Mouse (Mus musculus) frontal cortex, adult 2 months (tissue): Measurements from ENCODE around the gene Axin1. TPM values are rescaled to one million over a fixed set of nuclear protein-coding genes. Genes with fewer than 3 reads are reported as not detected.
"Not testable (repeated sequence)": the region's sequence is repeated elsewhere in the genome, so short reads cannot be mapped to it uniquely, and the experiment has no call there.

Experiments used
- DNase-seq, 2 experiments: peaks; one replicate each; pipeline ENCODE4 v3.0.0; 2022; ENCODE audit warnings: low spot score in 1 of 2; ENCODE audit errors: extremely low spot score in 1 of 2
- polyA plus RNA-seq: library from polyadenylated mRNA; depleted of rRNA; stranded (reverse); fragments of >200 nt; gene quantifications from 2 replicates; pipeline ENCODE4 v1.2.3, GENCODE M21; 2012

Gene Axin1
- polyA plus RNA-seq, 1 experiment: 20.5 TPM

DNA sequence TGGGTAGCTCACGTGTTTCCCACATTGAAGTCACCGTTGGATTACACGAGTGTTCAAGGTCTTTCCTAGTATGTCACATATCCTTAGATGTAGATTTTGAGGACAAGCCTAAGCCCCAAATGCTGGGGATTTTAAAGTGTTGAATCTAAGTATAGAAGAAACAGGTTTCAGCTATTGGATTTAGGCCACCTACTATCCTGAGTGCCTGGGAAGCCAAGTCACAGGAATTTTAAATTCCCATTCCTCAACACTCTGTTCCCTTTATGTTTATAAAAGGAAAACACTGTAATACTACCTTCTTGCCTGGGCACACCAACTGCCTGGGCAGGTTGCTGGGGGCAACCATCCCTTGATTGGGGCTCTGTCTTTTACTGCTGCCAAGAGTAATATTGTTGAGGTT is 42.7 kb downstream of the Axin1 start:
- DNase-seq: no peak

- no peak for DNase-seq
Measured at GRCm38 (mm10) chr17:26187592-26187991, 49.1 kb downstream of the Axin1 start.

- no peak for DNase-seq
Measured at GRCm38 (mm10) chr17:26188091-26188805, 49.8 kb downstream of the Axin1 start.

DNA sequence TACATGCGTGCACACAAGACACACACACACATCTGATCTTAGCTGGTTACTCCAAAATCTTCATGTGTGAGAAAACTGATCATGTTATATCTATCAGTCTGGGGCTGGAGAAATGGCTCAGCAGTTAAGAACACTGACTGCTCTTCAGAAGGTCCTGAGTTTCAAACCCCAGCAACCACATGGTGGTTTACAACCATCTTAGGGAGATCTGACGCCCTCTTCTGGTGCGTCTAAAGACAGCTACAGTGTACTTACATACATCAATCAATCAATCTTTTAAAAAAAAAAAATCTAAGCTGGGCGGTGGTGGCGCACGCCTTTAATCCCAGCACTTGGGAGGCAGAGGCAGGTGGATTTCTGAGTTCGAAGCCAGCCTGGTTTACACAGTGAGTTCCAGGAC is 53.0 kb downstream of the Axin1 start:
- not testable (repeated sequence) for DNase-seq

DNA sequence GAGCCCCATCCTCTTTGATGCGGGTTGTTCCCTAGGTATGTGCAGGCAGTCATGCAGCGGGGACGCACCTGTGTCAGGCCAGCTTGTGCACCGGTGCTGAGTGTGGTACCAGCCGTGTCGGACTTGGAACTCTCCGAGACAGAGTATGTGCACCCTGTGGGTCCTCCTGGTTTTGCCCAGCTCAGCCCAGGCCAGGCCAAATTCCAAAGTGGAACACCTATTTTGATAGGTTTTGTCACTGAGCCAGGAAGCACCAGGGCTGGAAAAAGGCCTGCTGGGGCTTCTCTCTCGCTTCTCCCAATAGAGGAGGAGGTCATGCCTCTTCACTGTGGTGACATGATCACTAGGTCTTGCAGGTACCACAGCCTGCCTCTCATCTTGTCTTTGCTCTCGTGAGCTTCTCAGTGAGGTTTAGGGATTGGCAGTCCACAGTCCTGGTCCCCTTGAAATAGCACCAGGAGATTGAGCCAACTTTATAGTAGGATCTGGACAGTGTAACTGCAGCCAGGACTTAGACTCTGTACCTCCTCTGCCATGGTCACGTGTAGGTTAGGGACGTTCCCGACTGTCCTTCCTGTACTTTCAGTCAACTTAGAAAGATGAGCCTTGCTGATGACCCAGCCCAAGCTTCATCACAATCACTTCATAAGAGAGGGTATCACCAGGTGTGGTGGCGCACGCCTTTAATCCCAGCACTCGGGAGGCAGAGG is 54.1 kb downstream of the Axin1 start:
- DNase-seq: no peak

DNA sequence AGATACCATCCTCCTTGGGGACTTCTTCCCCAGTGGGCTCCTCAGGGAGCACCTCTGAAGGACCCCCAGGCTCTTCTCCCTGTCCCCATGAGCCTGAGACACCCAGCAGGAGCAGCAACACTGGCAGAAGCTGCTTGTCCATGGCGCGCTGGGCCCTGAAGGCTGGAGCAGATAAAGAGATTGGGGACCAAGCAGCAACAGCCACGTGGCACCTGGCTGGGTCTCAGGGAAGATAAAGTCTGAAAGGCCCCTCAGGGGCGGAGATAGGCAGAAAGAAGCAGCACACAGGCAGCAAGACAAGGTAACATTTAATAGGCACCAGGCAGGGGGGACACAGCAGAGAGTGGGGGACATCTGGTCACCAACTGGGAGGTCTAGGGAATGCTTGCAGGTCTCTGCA is 60.4 kb downstream of the Axin1 start, which contains the start of gene Pdia2:
Gene Pdia2, minus strand, starts transcription at position 196 of the 400 bp plus-strand sequence.
- no peak for DNase-seq

DNA sequence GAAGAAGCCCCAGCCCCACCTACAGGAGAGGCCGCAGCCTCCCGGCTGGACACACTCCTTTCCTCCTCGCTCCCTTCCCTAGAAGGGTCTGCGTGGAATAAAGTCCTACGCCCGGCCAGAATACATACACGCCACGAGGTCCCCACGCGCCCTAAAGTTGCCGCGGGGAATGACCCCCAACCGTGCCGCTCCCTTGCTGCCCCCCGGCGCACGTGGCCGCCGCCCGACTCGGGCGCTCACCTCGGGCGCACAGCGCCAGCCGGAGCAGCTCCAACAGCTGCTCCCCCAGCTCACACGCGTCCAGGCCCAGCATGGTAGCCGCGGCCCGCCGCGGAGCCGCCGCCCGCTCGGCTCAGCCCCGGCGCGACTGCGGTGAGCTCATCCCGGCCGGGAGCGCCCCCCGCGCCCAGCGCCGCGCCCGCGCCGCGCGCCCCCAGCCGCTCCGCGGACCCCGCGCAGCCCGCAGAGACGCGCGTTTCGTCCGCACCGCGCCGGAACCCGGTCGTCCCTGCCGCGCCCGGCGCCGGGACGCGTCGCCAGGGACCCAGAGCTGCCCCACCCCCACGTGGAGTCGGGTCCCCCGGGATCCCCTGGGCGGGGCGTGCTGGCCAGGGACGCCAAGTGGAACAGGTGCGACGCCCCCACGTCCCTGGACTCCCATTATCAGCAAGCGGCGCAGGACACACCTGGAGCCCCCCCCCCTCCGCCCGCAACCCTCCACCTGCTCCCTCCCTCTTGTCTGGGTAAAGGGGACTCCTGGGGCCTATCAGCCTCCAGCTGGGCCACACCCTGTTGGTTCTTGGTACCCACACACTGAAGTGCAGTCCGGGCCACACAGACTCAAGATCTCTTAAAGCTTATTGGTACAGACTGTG is 62.6 kb downstream of the Axin1 start:
- DNase-seq: no peak

GRCm38 (mm10) chr17:26201998-26202397 is 63.5 kb downstream of the Axin1 start:
- DNase-seq: no peak

DNA sequence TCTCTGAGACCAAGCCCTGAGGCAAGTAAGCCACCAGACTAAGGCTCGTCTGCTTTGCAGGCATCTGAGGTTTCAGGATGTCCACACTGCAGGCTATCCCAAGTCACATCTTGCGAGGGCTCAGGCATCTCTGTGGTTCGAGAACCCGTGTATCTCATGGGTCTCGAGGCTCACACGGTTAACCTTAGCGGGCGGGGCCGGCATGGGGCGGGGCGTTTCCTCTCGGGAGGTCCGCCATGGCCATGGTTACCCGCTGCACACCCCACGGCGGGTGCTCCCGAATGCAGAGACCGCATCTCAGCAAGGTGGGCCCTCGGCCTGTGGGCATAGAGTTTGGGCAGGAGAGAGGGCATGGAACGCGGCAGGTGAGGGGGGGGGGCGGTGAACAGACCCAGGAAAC is 64.2 kb downstream of the Axin1 start, which contains the start of gene Rgs11:
Gene Rgs11, plus strand, starts transcription at position 215 of the 400 bp plus-strand sequence.
- peak in 1 of 2 experiments; percentile 56 for DNase-seq

GRCm38 (mm10) chr17:26203321-26203811 is 64.9 kb downstream of the Axin1 start:
- peak; percentile 53 to 76 for DNase-seq

DNA sequence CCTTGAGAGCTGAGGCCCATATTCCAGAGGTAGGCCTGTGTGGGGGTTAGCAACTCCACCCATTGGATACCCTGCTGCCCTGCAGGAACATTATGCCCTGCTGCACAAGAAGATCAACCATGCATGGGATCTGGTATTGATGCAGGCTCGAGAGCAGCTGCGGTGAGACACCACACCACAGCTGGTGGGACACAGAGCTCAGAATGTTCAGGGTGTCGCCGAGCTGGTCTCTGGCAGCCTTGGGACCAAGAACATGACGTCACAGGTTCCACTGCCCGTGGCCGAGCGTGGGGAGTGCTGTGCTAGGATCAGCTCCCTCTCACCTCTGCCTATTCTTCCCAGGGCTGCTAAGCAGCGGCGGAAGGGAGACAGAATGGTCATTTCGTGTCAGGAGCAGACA is 66.3 kb downstream of the Axin1 start:
- no peak for DNase-seq

DNA sequence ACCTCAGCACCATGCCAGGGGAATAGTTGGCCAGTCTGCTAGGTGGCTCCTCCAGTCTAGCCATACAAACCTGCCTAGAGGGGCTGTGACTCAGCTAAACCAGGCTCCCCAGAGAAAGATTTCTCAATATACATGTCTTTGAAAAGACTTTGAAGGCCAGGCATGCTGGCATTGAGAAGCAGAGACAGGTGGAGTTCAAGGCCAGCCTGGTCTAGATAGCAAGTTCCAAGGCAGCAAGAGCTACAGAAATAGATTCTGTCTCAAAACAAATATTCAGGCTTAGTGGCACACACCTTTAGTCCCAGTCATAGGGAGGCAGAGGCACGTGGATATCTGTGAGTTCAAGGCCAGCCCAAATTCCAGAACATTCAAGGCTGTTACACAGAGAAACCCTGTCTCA is 67.9 kb downstream of the Axin1 start:
- no peak for DNase-seq

DNA sequence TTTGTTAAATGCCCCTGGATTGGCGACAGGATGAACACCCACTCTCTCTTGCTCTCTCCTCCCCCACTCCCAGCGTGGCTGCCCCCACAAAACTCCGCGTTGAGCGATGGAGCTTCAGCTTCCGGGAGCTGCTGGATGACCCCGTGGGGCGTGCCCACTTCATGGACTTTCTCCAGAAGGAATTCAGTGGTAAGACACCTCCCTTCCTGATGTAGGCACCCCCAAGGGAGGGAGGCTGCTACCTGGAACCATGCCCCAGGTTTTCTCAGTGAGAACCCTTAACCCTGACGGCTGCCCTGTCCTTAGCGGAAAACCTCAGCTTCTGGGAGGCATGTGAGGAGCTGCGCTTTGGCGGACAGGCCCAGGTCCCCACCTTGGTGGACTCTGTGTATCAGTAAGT is 69.2 kb downstream of the Axin1 start, which contains the start of gene Arhgdig:
Gene Arhgdig, minus strand, starts transcription at position 101 of the 400 bp plus-strand sequence.
- DNase-seq: no peak

- DNase-seq: no peak
Measured at GRCm38 (mm10) chr17:26212241-26212640, 73.8 kb downstream of the Axin1 start.

- no peak for DNase-seq
Measured at GRCm38 (mm10) chr17:26212681-26213080, 74.2 kb downstream of the Axin1 start.

DNA sequence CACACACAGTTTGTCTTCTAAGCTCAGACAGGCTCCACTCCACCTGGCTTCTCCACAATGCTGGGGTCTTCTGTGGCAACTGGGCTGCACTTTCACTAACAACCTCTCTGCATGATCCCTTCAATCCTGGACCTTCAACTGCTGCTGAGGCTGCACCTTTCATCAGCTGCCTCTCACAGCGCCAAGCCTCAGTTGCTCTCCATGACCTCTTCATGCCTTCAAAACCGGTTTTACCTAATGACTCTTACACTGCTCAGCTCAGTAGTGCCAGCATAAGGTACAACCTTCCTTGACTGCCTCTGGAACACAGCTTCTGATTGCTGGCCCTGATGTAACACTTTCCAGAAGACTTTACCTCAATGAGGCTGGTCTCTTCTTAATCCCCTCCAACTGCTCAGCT is 83.0 kb downstream of the Axin1 start:
- DNase-seq: no peak

GRCm38 (mm10) chr17:26225150-26225549 is 86.7 kb downstream of the Axin1 start:
- no peak for DNase-seq

GRCm38 (mm10) chr17:26229776-26230175 is 91.3 kb downstream of the Axin1 start:
- no peak for DNase-seq

- DNase-seq: no peak
Measured at GRCm38 (mm10) chr17:26231156-26231555, 92.7 kb downstream of the Axin1 start.

DNA sequence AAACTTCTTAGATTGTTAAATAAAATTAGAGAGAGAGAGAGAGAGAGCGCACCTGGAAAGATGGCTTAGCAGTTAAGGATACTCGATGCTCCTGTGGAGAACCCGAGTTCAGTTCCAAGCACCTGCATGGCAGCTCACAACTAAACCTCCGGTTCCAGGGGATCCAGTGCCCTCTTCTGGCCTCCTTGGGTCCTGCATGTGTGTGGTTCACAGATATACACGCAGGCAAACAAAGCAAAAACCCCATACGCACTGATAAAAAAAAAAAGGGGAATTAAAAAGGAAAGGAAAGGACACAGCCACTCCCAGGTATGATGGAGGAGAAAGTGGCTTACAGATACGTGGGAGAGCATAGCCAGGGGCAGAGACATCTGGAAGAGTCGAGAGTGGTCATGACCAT is 94.4 kb downstream of the Axin1 start:
- DNase-seq: no peak

DNA sequence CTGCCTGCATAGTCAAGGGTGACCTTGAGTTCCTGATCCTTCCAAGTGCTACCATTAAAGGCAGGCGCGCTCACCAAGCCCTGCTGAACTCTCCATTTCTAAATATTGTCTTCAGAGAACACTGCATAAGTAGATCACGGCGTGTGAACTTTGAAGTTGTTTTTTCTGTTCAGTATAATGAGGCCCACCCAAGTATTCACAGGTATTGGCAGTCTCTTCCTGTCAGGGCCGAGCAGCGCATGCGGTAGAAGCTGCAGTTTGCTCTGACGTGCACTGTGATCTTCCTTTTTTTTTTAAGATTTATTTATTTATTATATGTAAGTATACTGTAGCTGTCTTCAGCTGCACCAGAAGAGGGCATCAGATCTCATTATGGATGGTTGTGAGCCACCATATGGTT is 95.9 kb downstream of the Axin1 start:
- no peak for DNase-seq
